Mouse (Mus musculus) stomach, embryonic 16.5 days (tissue): ENCODE measurements around the gene Opcml. TPM values are rescaled to one million over a fixed set of nuclear protein-coding genes. Genes with fewer than 3 reads are reported as not detected.

Experiments
- ATAC-seq: fragments of 200-750 bp; cut with Nextera tagmentation; 2 replicates; pipeline ENCODE4 v1.8.0; 2017; ENCODE audit warnings: moderate number of reproducible peaks, moderate TSS enrichment; ENCODE audit not compliant: insufficient read depth, low FRiP score
- H3K27ac ChIP-seq: fragments of 300-500 bp; sonication (generic); 2 replicates; pipeline ENCODE4 v1.5.1; 2014; ENCODE audit warnings: low read length
- H3K27me3 ChIP-seq: fragments of 300-500 bp; sonication (generic); 2 replicates; pipeline ENCODE4 v1.6.1; 2014; ENCODE audit warnings: low read length, control low read depth, mixed read lengths; ENCODE audit not compliant: control insufficient read depth, insufficient read depth
- H3K36me3 ChIP-seq: fragments of 300-500 bp; sonication (generic); 2 replicates; pipeline ENCODE4 v1.6.1; 2014; ENCODE audit warnings: low read length; ENCODE audit not compliant: control insufficient read depth, insufficient read depth
- H3K4me1 ChIP-seq: fragments of 300-500 bp; sonication (generic); 2 replicates; pipeline ENCODE4 v1.6.1; 2014; ENCODE audit warnings: low read length, control low read depth, mixed read lengths; ENCODE audit not compliant: control insufficient read depth, insufficient read depth
- H3K4me2 ChIP-seq: fragments of 300-500 bp; sonication (generic); 2 replicates; pipeline ENCODE4 v1.6.1; 2014; ENCODE audit warnings: low read depth, low read length, mixed read lengths
- H3K4me3 ChIP-seq: fragments of 300-500 bp; sonication (generic); replicated peaks from 2 replicates; pipeline ENCODE4 v1.5.1; 2014; ENCODE audit warnings: mild to moderate bottlenecking, low read length
- H3K9ac ChIP-seq: fragments of 300-500 bp; sonication (generic); 2 replicates; pipeline ENCODE4 v1.6.1; 2014; ENCODE audit warnings: low read length
- H3K9me3 ChIP-seq: fragments of 300-500 bp; sonication (generic); replicated peaks from 2 replicates; pipeline ENCODE4 v1.6.1; 2016; ENCODE audit warnings: low read length, control low read depth; ENCODE audit not compliant: control insufficient read depth
- WGBS: fragments of 180-500 bp; shearing (Covaris S2); extraction: QIAGEN DNeasy Blood & Tissue Kit; methylation state at CpG from one replicate; pipeline ENCODE4 v1.1.7; 2014; 5-methylcytosine and 5-hydroxymethylcytosine counted together
- polyA plus RNA-seq: library from polyadenylated mRNA; unstranded; fragments of >200 nt; fragmentation: Nextera tagmentation; extraction: Ambion mirVana; gene quantifications from 2 replicates; pipeline ENCODE4 v1.2.1, GENCODE M21; 2015

The Opcml gene
- polyA plus RNA-seq, 1 experiment from 2014 or later = 2.8 TPM

DNA sequence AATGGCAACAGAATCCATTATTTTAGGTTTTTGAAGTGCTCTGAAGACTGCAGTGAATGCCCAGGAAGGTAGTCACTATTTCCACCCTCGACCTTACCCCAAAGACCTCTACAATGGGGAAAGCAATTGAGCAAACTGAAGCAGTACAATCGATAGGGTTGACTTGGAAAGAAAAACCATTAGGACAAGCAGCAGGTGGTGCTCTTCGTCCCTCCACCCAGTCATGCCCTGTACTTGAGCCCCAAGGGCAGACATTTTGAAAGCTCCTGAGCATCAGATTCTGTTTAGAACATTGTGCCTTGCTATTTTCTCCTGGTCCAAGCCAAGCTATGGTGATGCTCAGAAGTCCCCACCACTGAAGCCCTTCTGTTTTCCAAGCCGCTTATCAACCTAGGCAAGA lies 744.4 kb downstream of the Opcml start:
- Histone ChIP-seq H3K36me3 (no peaks in the 10 kb centered on the region), H3K9ac (no peak overlapping the region), H3K4me3 (no peak overlapping the region), H3K27ac (no peak overlapping the region), H3K27me3 (no peaks in the 10 kb centered on the region), H3K4me1 (no peaks in the 10 kb centered on the region), H3K9me3 (no peaks in the 10 kb centered on the region), H3K4me2 (no peak overlapping the region)
- ATAC-seq = no peak
- WGBS = 87% methylated on average over 4 of the region's 4 CpGs

DNA sequence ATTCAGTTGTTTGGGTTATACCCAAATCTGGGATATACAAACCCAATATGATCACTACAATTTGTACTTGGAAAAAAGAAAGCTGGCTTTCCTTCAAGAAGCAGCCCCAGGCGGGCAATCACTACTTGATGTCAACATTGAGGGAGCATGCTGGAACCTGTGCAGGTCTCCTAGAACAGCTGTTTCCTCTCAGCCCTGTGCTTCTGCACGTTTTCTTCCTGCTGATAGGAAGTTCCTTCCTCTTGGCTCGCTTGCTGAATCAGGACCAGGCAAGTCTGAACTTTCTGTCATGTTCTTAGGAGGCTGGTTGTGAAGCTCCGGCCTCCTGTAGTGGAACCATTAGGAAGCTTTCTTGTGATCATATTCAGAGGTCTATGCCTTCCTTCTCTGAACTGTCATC lies 746.1 kb downstream of the Opcml start:
- Histone ChIP-seq H3K9me3 (no peaks in the 10 kb centered on the region), H3K9ac (no peak overlapping the region), H3K4me2 (no peak overlapping the region), H3K4me1 (no peaks in the 10 kb centered on the region), H3K27me3 (no peaks in the 10 kb centered on the region), H3K27ac (no peak overlapping the region), H3K36me3 (no peaks in the 10 kb centered on the region), H3K4me3 (no peak overlapping the region)
- ATAC-seq = no peak
- 36% methylated on average over 4 of the region's 4 CpGs for WGBS

DNA sequence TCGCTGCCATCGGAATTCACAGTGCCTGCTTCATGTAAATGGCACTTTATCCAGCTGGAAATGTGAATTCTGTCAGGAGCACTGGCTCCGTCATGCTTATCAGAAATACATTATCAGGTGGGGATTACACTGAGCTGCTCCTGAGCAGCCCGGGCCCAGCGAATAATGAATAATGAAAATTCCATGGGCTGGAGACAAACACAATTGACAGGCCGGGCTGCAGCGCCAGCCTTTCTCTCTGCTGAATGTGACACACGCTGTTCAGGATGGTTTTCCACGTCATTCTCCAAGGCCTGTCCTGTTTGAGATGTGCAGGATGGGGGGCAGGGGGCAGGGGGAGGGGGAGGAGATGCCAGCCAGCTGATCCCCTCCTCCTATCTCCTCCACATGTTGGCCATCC lies 757.6 kb downstream of the Opcml start:
- Histone ChIP-seq H3K4me3 (no peak overlapping the region), H3K27me3 (no peaks in the 10 kb centered on the region), H3K9me3 (no peaks in the 10 kb centered on the region), H3K9ac (no peak overlapping the region), H3K36me3 (no peaks in the 10 kb centered on the region), H3K4me1 (no peaks in the 10 kb centered on the region), H3K4me2 (no peak overlapping the region), H3K27ac (no peak overlapping the region)
- no peak for ATAC-seq
- 58% methylated on average over 9 of the region's 9 CpGs for WGBS

DNA sequence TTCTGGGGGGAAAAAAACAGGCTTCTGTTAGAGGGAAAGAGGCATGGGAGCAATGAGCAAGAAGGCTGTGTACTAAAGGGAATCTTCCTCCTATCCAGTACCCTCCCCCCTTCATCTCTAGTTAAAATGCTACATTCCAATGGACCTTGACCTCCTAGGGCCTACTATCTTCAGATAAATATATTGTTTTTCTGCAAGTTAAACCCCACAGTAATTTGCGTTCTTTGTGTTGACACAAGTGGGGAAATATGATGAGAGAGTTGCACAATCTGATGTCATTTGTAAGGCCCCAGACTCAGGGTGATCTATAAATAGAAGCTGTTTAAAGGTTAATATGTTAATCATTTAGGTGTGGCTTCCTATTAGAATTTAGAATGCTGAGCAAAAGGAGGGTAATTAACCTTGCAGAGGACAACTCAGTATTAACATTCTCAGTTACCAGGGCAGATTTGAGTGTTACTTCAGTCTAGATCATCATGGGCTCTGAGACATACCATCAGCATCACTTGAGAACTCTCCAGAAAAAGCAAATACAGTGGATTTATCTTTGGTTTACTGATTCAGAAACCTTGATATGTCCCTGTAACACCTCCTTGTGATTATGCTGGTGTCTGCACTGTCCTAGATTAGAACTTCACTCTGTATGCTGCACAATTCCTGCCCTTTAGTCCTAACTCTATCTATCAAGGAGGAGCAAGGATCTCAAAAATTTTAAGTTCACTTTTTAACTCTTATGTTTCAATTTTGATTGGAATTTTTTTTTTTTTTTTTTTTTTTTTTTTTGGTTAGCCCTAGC lies 762.0 kb downstream of the Opcml start:
- no peak overlapping the region for H3K4me3 ChIP-seq
- WGBS = 53% methylated on average over 1 of the region's 1 CpGs

DNA sequence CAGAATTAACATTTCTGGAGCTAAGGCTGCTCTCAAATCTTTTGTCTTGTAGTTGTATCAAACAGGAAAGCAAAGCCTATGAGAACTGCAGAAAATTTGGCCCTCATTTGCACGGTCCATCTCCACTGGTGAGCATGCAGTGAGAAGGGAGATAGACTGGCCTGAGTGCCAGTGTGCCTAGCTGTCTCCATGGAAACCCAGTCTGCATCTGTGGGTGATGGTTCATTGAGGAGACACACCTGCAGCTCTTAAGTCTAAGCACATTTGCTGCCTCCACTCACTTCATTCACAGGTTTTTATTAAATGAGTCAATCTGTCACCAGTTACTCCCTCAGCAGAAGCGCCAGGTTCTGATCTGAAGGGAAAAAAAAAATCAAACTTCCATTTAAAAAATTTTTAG lies 768.1 kb downstream of the Opcml start:
- no peak overlapping the region for H3K4me3 ChIP-seq
- no peaks in the 10 kb centered on the region for H3K9me3 ChIP-seq
- no peaks in the 10 kb centered on the region for H3K36me3 ChIP-seq
- no peaks in the 10 kb centered on the region for H3K27me3 ChIP-seq
- no peak for ATAC-seq
- no peak overlapping the region for H3K4me2 ChIP-seq
- 73% methylated on average over 2 of the region's 2 CpGs for WGBS
- no peak overlapping the region for H3K9ac ChIP-seq
- H3K27ac ChIP-seq = no peak overlapping the region
- H3K4me1 ChIP-seq = no peaks in the 10 kb centered on the region

More for the DNA sequence above, 762.0 kb downstream of the Opcml start:
- Histone ChIP-seq H3K9ac (no peak overlapping the region), H3K27ac (no peak overlapping the region), H3K4me1 (no peaks in the 10 kb centered on the region), H3K4me2 (no peak overlapping the region), H3K36me3 (no peaks in the 10 kb centered on the region), H3K27me3 (no peaks in the 10 kb centered on the region), H3K9me3 (no peaks in the 10 kb centered on the region)
- no peak for ATAC-seq

DNA sequence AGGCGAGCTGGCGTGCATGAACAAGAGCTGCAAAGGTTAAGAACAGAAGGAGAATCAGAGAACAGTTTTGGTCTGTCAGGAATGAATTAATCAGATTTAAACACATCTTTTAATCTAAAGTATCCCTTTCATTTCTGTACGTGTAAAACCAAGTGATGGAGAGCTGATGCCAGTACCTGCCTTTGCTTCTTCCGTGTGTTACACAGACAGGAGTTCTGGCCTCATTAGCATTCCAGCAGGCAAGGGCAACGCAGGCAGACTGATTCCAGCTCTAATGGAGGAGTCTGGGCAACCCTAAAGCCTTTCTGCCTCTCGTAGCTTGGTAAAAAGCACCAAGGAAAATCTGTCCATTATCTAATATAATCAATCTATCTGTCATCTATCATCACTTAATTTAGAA lies 771.2 kb downstream of the Opcml start:
- WGBS = 43% methylated on average over 6 of the region's 6 CpGs
- no peak overlapping the region for H3K4me3 ChIP-seq

DNA sequence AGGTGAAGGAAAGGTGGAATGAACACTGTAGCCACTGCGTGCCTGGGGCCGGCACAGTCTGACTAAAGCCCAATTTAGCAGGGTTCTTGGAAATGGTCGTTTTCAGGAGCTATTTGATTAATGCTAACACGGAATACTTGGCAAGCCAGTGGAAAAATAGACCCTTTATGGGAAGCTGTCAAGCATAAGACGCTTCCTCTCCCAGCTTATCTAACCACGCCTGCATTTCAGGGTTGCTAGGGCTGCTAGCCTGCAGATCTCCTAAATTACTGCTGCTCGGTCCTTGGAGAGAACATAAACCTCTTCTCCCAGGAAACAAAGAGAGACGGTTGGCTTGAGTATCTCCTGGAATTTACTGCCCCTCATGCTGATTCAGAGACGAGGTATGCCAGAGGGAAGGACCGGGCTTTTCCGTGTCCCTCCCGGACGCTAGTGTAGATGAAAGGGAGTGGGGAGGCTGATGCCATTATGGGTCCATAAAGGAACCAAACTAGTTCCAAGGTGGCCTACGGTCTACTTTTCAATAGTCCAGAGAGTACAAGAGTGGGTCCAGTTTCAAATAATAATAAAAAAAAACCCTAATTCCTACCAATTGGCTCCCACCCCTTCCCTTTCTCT lies 772.6 kb downstream of the Opcml start:
- Histone ChIP-seq H3K27ac (no peak overlapping the region), H3K4me3 (no peak overlapping the region), H3K36me3 (no peaks in the 10 kb centered on the region), H3K4me1 (no peaks in the 10 kb centered on the region), H3K9me3 (no peaks in the 10 kb centered on the region), H3K4me2 (no peak overlapping the region), H3K27me3 (no peaks in the 10 kb centered on the region), H3K9ac (no peak overlapping the region)
- no peak for ATAC-seq
- 38% methylated on average over 14 of the region's 14 CpGs for WGBS

More for the DNA sequence above, 771.2 kb downstream of the Opcml start:
- Histone ChIP-seq H3K9ac (no peak overlapping the region), H3K4me1 (no peaks in the 10 kb centered on the region), H3K36me3 (no peaks in the 10 kb centered on the region), H3K9me3 (no peaks in the 10 kb centered on the region), H3K27ac (no peak overlapping the region), H3K4me2 (no peak overlapping the region), H3K27me3 (no peaks in the 10 kb centered on the region)
- ATAC-seq = no peak

DNA sequence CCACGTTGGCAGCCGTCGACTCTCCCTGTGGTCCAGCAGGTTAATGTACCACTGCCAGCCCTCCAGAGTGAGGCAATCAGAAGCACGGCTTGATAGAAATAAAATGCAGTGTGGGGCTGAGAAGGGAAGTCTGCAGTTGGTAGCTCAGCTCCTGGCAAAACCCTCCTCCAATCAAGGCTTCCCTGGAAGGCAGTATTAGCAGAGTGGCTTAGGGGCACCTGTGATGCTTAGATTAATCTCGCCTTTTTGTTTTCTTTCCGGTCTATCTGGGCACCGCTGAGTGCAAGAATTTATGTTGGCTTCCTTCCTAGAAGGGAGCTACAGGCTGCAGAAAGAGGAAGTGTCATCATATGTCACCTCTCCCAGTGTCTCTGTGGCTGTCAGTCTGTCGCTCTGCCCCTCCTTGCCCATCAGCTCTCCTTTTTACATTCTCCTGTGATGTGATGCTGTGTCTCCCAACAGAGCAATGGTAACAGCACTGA lies 778.5 kb downstream of the Opcml start:
- Histone ChIP-seq H3K4me3 (no peak overlapping the region), H3K4me2 (no peak overlapping the region), H3K9ac (no peak overlapping the region), H3K4me1 (no peaks in the 10 kb centered on the region), H3K27ac (no peak overlapping the region), H3K9me3 (no peaks in the 10 kb centered on the region), H3K36me3 (no peaks in the 10 kb centered on the region), H3K27me3 (no peaks in the 10 kb centered on the region)
- WGBS = 26% methylated on average over 8 of the region's 8 CpGs
- no peak for ATAC-seq

DNA sequence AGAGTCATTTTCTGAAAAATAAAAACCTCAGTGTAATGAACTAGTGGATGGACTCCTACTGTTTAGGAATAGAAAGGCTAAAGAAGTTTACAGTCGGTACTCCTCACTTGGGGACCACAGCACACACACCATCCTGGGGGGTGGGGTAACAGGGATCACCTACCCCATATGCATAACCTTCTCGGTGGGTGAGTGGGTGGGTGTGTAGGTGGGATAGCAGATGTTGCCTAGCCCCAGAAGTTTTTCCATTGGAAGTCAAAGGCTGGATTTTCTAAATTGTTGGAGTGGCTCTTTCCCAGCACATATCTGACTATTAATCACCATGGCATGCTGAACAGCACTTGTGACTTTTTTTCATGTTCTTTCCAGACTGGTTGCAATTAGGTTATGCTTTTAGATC lies 779.2 kb downstream of the Opcml start:
- Histone ChIP-seq H3K9me3 (no peaks in the 10 kb centered on the region), H3K27me3 (no peaks in the 10 kb centered on the region), H3K9ac (no peak overlapping the region), H3K36me3 (no peaks in the 10 kb centered on the region), H3K4me3 (no peak overlapping the region), H3K4me2 (no peak overlapping the region), H3K27ac (no peak overlapping the region), H3K4me1 (no peaks in the 10 kb centered on the region)
- no peak for ATAC-seq
- WGBS = 36% methylated on average over 2 of the region's 2 CpGs
